Mouse (Mus musculus): ENCODE measurements at regions not wholly inside any gene's neighbourhood (a gene's known extent, or its start where the extent isn't known, plus 50 kb on each side); places are given as distances from the start of the nearest gene placed in this dataset.

- no peak overlapping the region for H3K4me2 ChIP-seq (ENCODE audit: low read length)
- WGBS = 89% methylated on average over 4 of the region's 4 CpGs
- no peak overlapping the region for H3K4me3 ChIP-seq (ENCODE audit: low read length)
- H3K9ac ChIP-seq (ENCODE audit: low read depth, low read length) = no peak overlapping the region
- H3K36me3 ChIP-seq (ENCODE audit: control insufficient read depth, insufficient read depth, low read length) = no peaks in the 10 kb centered on the region
- ATAC-seq = no peak
- H3K27ac ChIP-seq (ENCODE audit: low read depth, low read length) = no peak overlapping the region
- no peaks in the 10 kb centered on the region for H3K27me3 ChIP-seq (replicated peaks; ENCODE audit: control insufficient read depth, insufficient read depth, low read length)
- H3K4me1 ChIP-seq (ENCODE audit: control insufficient read depth, insufficient read depth, low read depth, low read length) = no peaks in the 10 kb centered on the region
- H3K9me3 ChIP-seq (ENCODE audit: control insufficient read depth, low read length) = no peaks in the 10 kb centered on the region
These were observed 545.7 kb downstream of the Gsdmc2 start for GRCm38 (mm10) chr15:63299311-63299710.

DNA sequence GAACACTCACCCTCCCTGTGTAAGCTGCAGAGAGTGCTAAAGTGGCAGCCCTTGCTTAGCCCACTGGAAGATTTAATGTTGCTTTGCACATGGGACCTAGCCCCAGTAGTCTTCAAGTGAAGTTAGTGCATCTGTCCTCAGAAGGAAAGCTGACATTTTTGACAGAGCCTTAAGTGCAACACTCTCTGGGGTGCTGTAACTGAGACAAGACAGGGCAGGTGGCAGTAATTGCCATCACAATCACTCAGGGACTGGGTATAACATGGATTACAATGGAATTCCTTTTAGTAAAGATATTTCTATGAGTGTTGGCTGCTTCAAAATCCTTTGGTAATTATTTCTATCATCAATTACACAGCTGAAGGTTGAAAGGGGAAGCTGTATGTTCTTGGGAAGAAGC, 556.4 kb downstream of the Gsdmc2 start:
- Histone ChIP-seq H3K27ac (ENCODE audit: low read depth, low read length) (no peak overlapping the region), H3K36me3 (ENCODE audit: control insufficient read depth, insufficient read depth, low read length) (no peaks in the 10 kb centered on the region), H3K4me1 (ENCODE audit: control insufficient read depth, insufficient read depth, low read depth, low read length) (no peaks in the 10 kb centered on the region), H3K4me3 (ENCODE audit: low read length) (no peak overlapping the region), H3K27me3 (replicated peaks; ENCODE audit: control insufficient read depth, insufficient read depth, low read length) (no peaks in the 10 kb centered on the region), H3K9ac (ENCODE audit: low read depth, low read length) (no peak overlapping the region), H3K9me3 (ENCODE audit: control insufficient read depth, low read length) (no peaks in the 10 kb centered on the region), H3K4me2 (ENCODE audit: low read length) (no peak overlapping the region)
- no peak for ATAC-seq

GRCm38 (mm10) chr15:63286026-63286425, 559.0 kb downstream of the Gsdmc2 start:
- no peak for ATAC-seq
- no peak overlapping the region for H3K4me3 ChIP-seq (ENCODE audit: low read length)
- no peak overlapping the region for H3K9ac ChIP-seq (ENCODE audit: low read depth, low read length)
- no peaks in the 10 kb centered on the region for H3K27me3 ChIP-seq (replicated peaks; ENCODE audit: control insufficient read depth, insufficient read depth, low read length)
- H3K9me3 ChIP-seq (ENCODE audit: control insufficient read depth, low read length) = no peaks in the 10 kb centered on the region
- WGBS = 76% methylated on average over 1 of the region's 1 CpGs
- H3K4me1 ChIP-seq (ENCODE audit: control insufficient read depth, insufficient read depth, low read depth, low read length) = no peaks in the 10 kb centered on the region
- H3K4me2 ChIP-seq (ENCODE audit: low read length) = no peak overlapping the region
- no peak overlapping the region for H3K27ac ChIP-seq (ENCODE audit: low read depth, low read length)
- H3K36me3 ChIP-seq (ENCODE audit: control insufficient read depth, insufficient read depth, low read length) = no peaks in the 10 kb centered on the region

DNA sequence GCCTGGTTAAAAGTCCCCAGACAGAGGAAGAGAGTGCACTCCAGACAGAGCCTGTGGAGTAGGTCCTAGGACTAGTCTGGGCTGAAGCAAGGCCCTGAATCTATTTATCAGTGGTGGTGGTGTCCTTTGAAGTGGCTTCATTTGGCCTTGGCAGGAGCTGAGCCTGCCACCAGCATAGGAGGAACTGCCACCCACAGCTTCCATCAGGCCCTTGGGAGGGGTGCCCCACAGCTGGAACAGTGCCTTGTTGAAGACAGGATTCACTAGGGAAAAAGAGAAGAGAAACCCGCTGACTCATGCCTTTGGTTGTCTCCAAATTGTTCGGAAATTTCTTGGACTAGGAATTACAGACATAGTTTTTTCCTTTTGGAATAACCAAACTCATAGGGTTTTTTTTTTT, 574.6 kb downstream of the Gsdmc2 start:
- Histone ChIP-seq H3K36me3 (ENCODE audit: control insufficient read depth, insufficient read depth, low read length) (no peaks in the 10 kb centered on the region), H3K9ac (ENCODE audit: low read depth, low read length) (no peak overlapping the region), H3K4me1 (ENCODE audit: control insufficient read depth, insufficient read depth, low read depth, low read length) (no peaks in the 10 kb centered on the region), H3K4me2 (ENCODE audit: low read length) (no peak overlapping the region), H3K4me3 (ENCODE audit: low read length) (no peak overlapping the region), H3K9me3 (ENCODE audit: control insufficient read depth, low read length) (no peaks in the 10 kb centered on the region), H3K27me3 (replicated peaks; ENCODE audit: control insufficient read depth, insufficient read depth, low read length) (no peaks in the 10 kb centered on the region), H3K27ac (ENCODE audit: low read depth, low read length) (no peak overlapping the region)
- no peak for ATAC-seq
- 87% methylated on average over 2 of the region's 2 CpGs for WGBS

- no peak overlapping the region for H3K4me2 ChIP-seq (ENCODE audit: low read length)
- no peaks in the 10 kb centered on the region for H3K36me3 ChIP-seq (ENCODE audit: control insufficient read depth, insufficient read depth, low read length)
- no peaks in the 10 kb centered on the region for H3K27me3 ChIP-seq (replicated peaks; ENCODE audit: control insufficient read depth, insufficient read depth, low read length)
- 94% methylated on average over 1 of the region's 1 CpGs for WGBS
- ATAC-seq = no peak
- H3K27ac ChIP-seq (ENCODE audit: low read depth, low read length) = no peak overlapping the region
- H3K9ac ChIP-seq (ENCODE audit: low read depth, low read length) = no peak overlapping the region
- no peaks in the 10 kb centered on the region for H3K4me1 ChIP-seq (ENCODE audit: control insufficient read depth, insufficient read depth, low read depth, low read length)
- H3K4me3 ChIP-seq (ENCODE audit: low read length) = no peak overlapping the region
- H3K9me3 ChIP-seq (ENCODE audit: control insufficient read depth, low read length) = no peaks in the 10 kb centered on the region
These were observed 579.1 kb downstream of the Gsdmc2 start for GRCm38 (mm10) chr15:63265845-63266244.

- Histone ChIP-seq H3K36me3 (ENCODE audit: control insufficient read depth, insufficient read depth, low read length) (no peaks in the 10 kb centered on the region), H3K9me3 (ENCODE audit: control insufficient read depth, low read length) (no peaks in the 10 kb centered on the region), H3K4me1 (ENCODE audit: control insufficient read depth, insufficient read depth, low read depth, low read length) (no peaks in the 10 kb centered on the region), H3K27me3 (replicated peaks; ENCODE audit: control insufficient read depth, insufficient read depth, low read length) (no peaks in the 10 kb centered on the region), H3K4me3 (ENCODE audit: low read length) (no peak overlapping the region), H3K27ac (ENCODE audit: low read depth, low read length) (no peak overlapping the region), H3K4me2 (ENCODE audit: low read length) (no peak overlapping the region), H3K9ac (ENCODE audit: low read depth, low read length) (no peak overlapping the region)
- ATAC-seq = no peak
- WGBS = 71% methylated on average over 2 of the region's 2 CpGs
These were observed 589.2 kb downstream of the Gsdmc2 start for GRCm38 (mm10) chr15:63255736-63256135.

DNA sequence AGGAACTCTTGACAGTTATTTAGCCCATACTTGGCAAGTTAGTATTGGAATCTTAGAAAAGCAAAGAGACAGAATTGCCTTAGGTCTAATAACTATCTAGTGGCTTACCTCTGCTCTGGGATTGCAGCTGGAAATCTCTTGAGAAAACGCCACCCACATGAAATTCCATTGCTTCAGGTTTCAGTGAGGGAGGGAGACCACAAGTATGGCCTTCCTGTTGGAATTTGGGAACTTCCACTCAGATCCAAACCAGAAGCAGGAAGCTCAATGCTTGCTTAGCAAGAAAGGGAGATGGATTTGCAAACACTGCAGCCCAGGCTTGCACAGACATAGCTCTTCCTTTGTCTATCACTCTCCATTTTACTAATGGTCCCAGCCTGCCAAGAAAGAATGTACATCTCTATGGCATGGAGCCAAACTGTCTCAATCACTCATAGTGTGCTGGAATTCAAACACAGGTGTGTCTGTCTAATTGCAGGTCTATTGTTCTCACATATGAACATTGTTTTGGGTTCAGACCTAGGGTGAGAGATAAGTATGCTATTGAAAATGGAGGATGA, 592.1 kb downstream of the Gsdmc2 start:
- Histone ChIP-seq H3K4me3 (ENCODE audit: low read length) (no peak overlapping the region), H3K9ac (ENCODE audit: low read depth, low read length) (no peak overlapping the region), H3K36me3 (ENCODE audit: control insufficient read depth, insufficient read depth, low read length) (no peaks in the 10 kb centered on the region), H3K9me3 (ENCODE audit: control insufficient read depth, low read length) (no peaks in the 10 kb centered on the region), H3K27ac (ENCODE audit: low read depth, low read length) (no peak overlapping the region), H3K4me1 (ENCODE audit: control insufficient read depth, insufficient read depth, low read depth, low read length) (no peaks in the 10 kb centered on the region), H3K27me3 (replicated peaks; ENCODE audit: control insufficient read depth, insufficient read depth, low read length) (no peaks in the 10 kb centered on the region), H3K4me2 (ENCODE audit: low read length) (no peak overlapping the region)
- 92% methylated on average over 1 of the region's 1 CpGs for WGBS
- no peak for ATAC-seq

DNA sequence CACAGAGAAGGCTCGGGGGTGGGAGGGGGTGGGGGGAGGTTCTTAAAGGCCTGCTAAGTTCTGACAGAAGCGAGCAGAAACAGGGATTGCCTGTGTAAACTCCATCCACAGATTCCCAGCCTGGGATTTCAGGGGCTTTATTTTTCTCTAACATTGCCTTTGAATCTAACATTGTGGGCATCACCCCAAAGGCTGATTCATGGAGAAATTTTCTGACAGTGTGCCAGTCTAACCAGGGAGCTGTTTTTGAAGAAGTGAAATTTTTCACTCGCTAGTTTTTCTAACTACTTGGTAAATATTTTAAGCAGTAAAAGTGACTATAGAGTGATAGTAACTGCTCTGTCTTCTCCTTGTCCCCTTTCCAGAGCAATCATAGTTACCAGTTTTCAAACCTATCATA, 606.4 kb downstream of the Gsdmc2 start:
- 82% methylated on average over 3 of the region's 3 CpGs for WGBS
- no peak overlapping the region for H3K4me2 ChIP-seq (ENCODE audit: low read length)
- H3K9me3 ChIP-seq (ENCODE audit: control insufficient read depth, low read length) = no peaks in the 10 kb centered on the region
- no peak overlapping the region for H3K4me3 ChIP-seq (ENCODE audit: low read length)
- no peaks in the 10 kb centered on the region for H3K27me3 ChIP-seq (replicated peaks; ENCODE audit: control insufficient read depth, insufficient read depth, low read length)
- no peak overlapping the region for H3K27ac ChIP-seq (ENCODE audit: low read depth, low read length)
- H3K9ac ChIP-seq (ENCODE audit: low read depth, low read length) = no peak overlapping the region
- H3K36me3 ChIP-seq (ENCODE audit: control insufficient read depth, insufficient read depth, low read length) = no peaks in the 10 kb centered on the region
- H3K4me1 ChIP-seq (ENCODE audit: control insufficient read depth, insufficient read depth, low read depth, low read length) = no peaks in the 10 kb centered on the region
- ATAC-seq = no peak

GRCm38 (mm10) chr15:63218393-63219060, 626.5 kb downstream of the Gsdmc2 start:
- WGBS = 51% methylated on average over 2 of the region's 2 CpGs
- Histone ChIP-seq H3K36me3 (ENCODE audit: control insufficient read depth, insufficient read depth, low read length) (no peaks in the 10 kb centered on the region), H3K4me2 (ENCODE audit: low read length) (no peak overlapping the region), H3K9me3 (ENCODE audit: control insufficient read depth, low read length) (no peaks in the 10 kb centered on the region), H3K27ac (ENCODE audit: low read depth, low read length) (no peak overlapping the region), H3K27me3 (replicated peaks; ENCODE audit: control insufficient read depth, insufficient read depth, low read length) (no peaks in the 10 kb centered on the region), H3K9ac (ENCODE audit: low read depth, low read length) (no peak overlapping the region), H3K4me3 (ENCODE audit: low read length) (no peak overlapping the region), H3K4me1 (ENCODE audit: control insufficient read depth, insufficient read depth, low read depth, low read length) (no peaks in the 10 kb centered on the region)
- no peak for ATAC-seq
